Mouse (Mus musculus): ENCODE results near the gene Gria1. TPM values are rescaled to one million over a fixed set of nuclear protein-coding genes. Genes with fewer than 3 reads are reported as not detected.

Gene Gria1
- polyA plus RNA-seq, 1 experiment = not detected

DNA sequence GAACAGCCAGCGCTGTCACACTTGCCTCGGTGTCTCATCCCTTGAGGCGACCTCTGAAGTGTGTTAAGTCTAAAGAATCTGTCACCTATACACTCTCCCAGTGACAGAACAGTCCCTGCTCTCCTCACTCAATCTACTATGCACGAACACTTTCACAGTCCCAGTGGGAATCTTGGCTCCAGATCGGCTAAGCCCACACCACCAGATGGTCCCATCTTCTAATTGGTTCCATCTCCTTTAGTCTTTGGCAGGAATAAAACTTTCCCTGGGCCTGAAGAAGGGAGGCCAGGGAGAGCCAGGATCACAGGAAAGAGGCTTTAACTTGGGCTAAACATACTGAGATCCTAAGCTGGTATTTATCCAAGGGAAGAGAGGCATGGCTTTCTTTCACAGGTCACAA, 19.3 kb downstream of the Gria1 start:
- no peak overlapping the region for H3K27ac ChIP-seq (ENCODE audit: control insufficient read depth, insufficient read depth, low read depth, low read length, poor library complexity)
- no peak overlapping the region for H3K4me3 ChIP-seq (replicated peaks; ENCODE audit: control insufficient read depth, low read depth, low read length)
- WGBS = 66% methylated on average over 5 of the region's 5 CpGs
- no peaks in the 10 kb centered on the region for H3K4me1 ChIP-seq (ENCODE audit: control insufficient read depth, insufficient read depth, low read length)
- TF ChIP-seq CTCF (IDR thresholded peaks at IDR 0.05; ENCODE audit: control insufficient read depth, insufficient read depth, low read length) = no peak
- TF ChIP-seq POLR2A (IDR thresholded peaks at IDR 0.05; ENCODE audit: borderline replicate concordance, control insufficient read depth, low read depth, low read length) = no peak

GRCm38 (mm10) chr11:57038807-57039206, 27.6 kb downstream of the Gria1 start:
- H3K4me1 ChIP-seq (ENCODE audit: control insufficient read depth, insufficient read depth, low read length) = no peaks in the 10 kb centered on the region
- no peak overlapping the region for H3K27ac ChIP-seq (ENCODE audit: control insufficient read depth, insufficient read depth, low read depth, low read length, poor library complexity)
- 76% methylated on average over 7 of the region's 7 CpGs for WGBS
- no peak for TF ChIP-seq POLR2A (IDR thresholded peaks at IDR 0.05; ENCODE audit: borderline replicate concordance, control insufficient read depth, low read depth, low read length)
- no peak for TF ChIP-seq CTCF (IDR thresholded peaks at IDR 0.05; ENCODE audit: control insufficient read depth, insufficient read depth, low read length)
- no peak overlapping the region for H3K4me3 ChIP-seq (replicated peaks; ENCODE audit: control insufficient read depth, low read depth, low read length)

DNA sequence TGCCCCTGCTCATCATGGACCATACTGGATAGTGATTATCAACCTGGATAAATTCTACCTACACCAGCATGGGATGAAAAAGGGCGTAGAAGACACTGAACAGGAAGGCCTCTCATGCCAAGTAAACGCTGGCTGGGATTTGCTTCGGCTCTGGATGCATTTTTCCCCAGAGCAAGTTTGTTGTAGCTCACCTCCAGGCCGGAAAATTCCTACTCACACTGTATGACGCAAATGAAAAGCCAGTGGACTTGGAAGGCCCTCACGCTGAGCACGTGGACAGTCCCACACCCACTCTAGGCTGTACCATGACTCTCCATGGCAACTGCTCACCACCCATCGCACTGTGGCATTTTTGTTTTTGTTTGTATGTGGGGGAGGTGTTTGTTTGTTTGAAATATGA, 28.1 kb downstream of the Gria1 start:
- no peak overlapping the region for H3K4me3 ChIP-seq (replicated peaks; ENCODE audit: control insufficient read depth, low read depth, low read length)
- H3K27ac ChIP-seq (ENCODE audit: control insufficient read depth, insufficient read depth, low read depth, low read length, poor library complexity) = no peak overlapping the region
- no peak for TF ChIP-seq CTCF (IDR thresholded peaks at IDR 0.05; ENCODE audit: control insufficient read depth, insufficient read depth, low read length)
- TF ChIP-seq POLR2A (IDR thresholded peaks at IDR 0.05; ENCODE audit: borderline replicate concordance, control insufficient read depth, low read depth, low read length) = no peak
- no peaks in the 10 kb centered on the region for H3K4me1 ChIP-seq (ENCODE audit: control insufficient read depth, insufficient read depth, low read length)
- WGBS = 78% methylated on average over 8 of the region's 8 CpGs

GRCm38 (mm10) chr11:57042057-57042456, 30.9 kb downstream of the Gria1 start:
- no peak overlapping the region for H3K4me3 ChIP-seq (replicated peaks; ENCODE audit: control insufficient read depth, low read depth, low read length)
- no peak for TF ChIP-seq CTCF (IDR thresholded peaks at IDR 0.05; ENCODE audit: control insufficient read depth, insufficient read depth, low read length)
- no peak for TF ChIP-seq POLR2A (IDR thresholded peaks at IDR 0.05; ENCODE audit: borderline replicate concordance, control insufficient read depth, low read depth, low read length)
- no peak overlapping the region for H3K27ac ChIP-seq (ENCODE audit: control insufficient read depth, insufficient read depth, low read depth, low read length, poor library complexity)
- H3K4me1 ChIP-seq (ENCODE audit: control insufficient read depth, insufficient read depth, low read length) = no peaks in the 10 kb centered on the region
- WGBS = 67% methylated on average over 3 of the region's 3 CpGs

GRCm38 (mm10) chr11:57044146-57044545, 33.0 kb downstream of the Gria1 start:
- Histone ChIP-seq H3K4me1 (ENCODE audit: control insufficient read depth, insufficient read depth, low read length) (no peaks in the 10 kb centered on the region), H3K4me3 (replicated peaks; ENCODE audit: control insufficient read depth, low read depth, low read length) (no peak overlapping the region), H3K27ac (ENCODE audit: control insufficient read depth, insufficient read depth, low read depth, low read length, poor library complexity) (no peak overlapping the region)
- TF ChIP-seq CTCF (IDR thresholded peaks at IDR 0.05; ENCODE audit: control insufficient read depth, insufficient read depth, low read length) = no peak
- TF ChIP-seq POLR2A (IDR thresholded peaks at IDR 0.05; ENCODE audit: borderline replicate concordance, control insufficient read depth, low read depth, low read length) = no peak
- 66% methylated on average over 5 of the region's 5 CpGs for WGBS

- no peaks in the 10 kb centered on the region for H3K4me1 ChIP-seq (ENCODE audit: control insufficient read depth, insufficient read depth, low read length)
- H3K4me3 ChIP-seq (replicated peaks; ENCODE audit: control insufficient read depth, low read depth, low read length) = no peak overlapping the region
- no peak for TF ChIP-seq POLR2A (IDR thresholded peaks at IDR 0.05; ENCODE audit: borderline replicate concordance, control insufficient read depth, low read depth, low read length)
- H3K27ac ChIP-seq (ENCODE audit: control insufficient read depth, insufficient read depth, low read depth, low read length, poor library complexity) = no peak overlapping the region
- WGBS = 53% methylated on average over 6 of the region's 6 CpGs
Measured at GRCm38 (mm10) chr11:57051666-57052562, 40.7 kb downstream of the Gria1 start.

DNA sequence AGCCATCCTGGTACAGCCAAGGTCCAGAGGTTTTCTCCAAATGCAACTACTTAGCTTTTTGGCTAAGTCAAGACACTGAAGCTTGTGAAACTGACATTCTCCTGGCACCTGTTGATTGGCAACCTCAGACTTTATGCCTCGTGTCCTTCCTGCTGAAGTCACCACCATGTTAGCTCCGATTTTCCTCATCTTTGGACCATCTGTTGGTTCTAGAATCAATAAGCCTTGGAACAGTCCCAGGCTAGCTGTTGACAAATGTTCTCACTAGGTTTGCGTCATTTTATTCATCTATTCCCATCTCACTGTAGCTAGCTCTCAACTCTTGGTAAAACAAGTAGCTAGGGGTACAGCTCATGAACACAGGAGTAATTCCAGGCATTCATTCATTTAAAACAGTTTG, 51.3 kb downstream of the Gria1 start:
- no peaks in the 10 kb centered on the region for H3K4me1 ChIP-seq (ENCODE audit: control insufficient read depth, insufficient read depth, low read length)
- WGBS = 65% methylated on average over 3 of the region's 3 CpGs
- TF ChIP-seq CTCF (IDR thresholded peaks at IDR 0.05; ENCODE audit: control insufficient read depth, insufficient read depth, low read length) = no peak
- TF ChIP-seq POLR2A (IDR thresholded peaks at IDR 0.05; ENCODE audit: borderline replicate concordance, control insufficient read depth, low read depth, low read length) = no peak
- no peak overlapping the region for H3K27ac ChIP-seq (ENCODE audit: control insufficient read depth, insufficient read depth, low read depth, low read length, poor library complexity)
- H3K4me3 ChIP-seq (replicated peaks; ENCODE audit: control insufficient read depth, low read depth, low read length) = no peak overlapping the region

- WGBS = 84% methylated on average over 8 of the region's 8 CpGs
- H3K4me3 ChIP-seq (replicated peaks; ENCODE audit: control insufficient read depth, low read depth, low read length) = no peak overlapping the region
- H3K4me1 ChIP-seq (ENCODE audit: control insufficient read depth, insufficient read depth, low read length) = no peaks in the 10 kb centered on the region
- H3K27ac ChIP-seq (ENCODE audit: control insufficient read depth, insufficient read depth, low read depth, low read length, poor library complexity) = no peak overlapping the region
- TF ChIP-seq POLR2A (IDR thresholded peaks at IDR 0.05; ENCODE audit: borderline replicate concordance, control insufficient read depth, low read depth, low read length) (no peak), CTCF (IDR thresholded peaks at IDR 0.05; ENCODE audit: control insufficient read depth, insufficient read depth, low read length) (no peak)
Measured at GRCm38 (mm10) chr11:57070196-57070901, 59.2 kb downstream of the Gria1 start.

Measured in bone marrow, adult 2 months (tissue).